Mouse (Mus musculus) heart, adult 10 weeks (tissue): ENCODE measurements around the gene Cops7a. TPM values are rescaled to one million over a fixed set of nuclear protein-coding genes. Genes with fewer than 3 reads are reported as not detected.

ENCODE experiments used
- polyA plus RNA-seq: library from polyadenylated mRNA; stranded (reverse); fragments of 350-450 nt; fragmentation: Illumina TruSeq; extraction: RNeasy Lipid Tissue Mini Kit (QIAGEN cat#74804); gene quantifications from one replicate; pipeline ENCODE4 v1.2.3, GENCODE M21; 2014; ENCODE audit warnings: low read depth, low replicate concordance

Gene Cops7a
- polyA plus RNA-seq, result 103 TPM

GRCm38 (mm10) chr6:124965088-124965719 lies at the start of gene Cops7a:
TSS of gene Cops7a (minus strand) at chr6:124965538.

GRCm38 (mm10) chr6:125009129-125009180 lies 43.6 kb upstream of the Cops7a start, which contains the start of gene Zfp384:
TSS of gene Zfp384 (plus strand) at chr6:125009145.

DNA sequence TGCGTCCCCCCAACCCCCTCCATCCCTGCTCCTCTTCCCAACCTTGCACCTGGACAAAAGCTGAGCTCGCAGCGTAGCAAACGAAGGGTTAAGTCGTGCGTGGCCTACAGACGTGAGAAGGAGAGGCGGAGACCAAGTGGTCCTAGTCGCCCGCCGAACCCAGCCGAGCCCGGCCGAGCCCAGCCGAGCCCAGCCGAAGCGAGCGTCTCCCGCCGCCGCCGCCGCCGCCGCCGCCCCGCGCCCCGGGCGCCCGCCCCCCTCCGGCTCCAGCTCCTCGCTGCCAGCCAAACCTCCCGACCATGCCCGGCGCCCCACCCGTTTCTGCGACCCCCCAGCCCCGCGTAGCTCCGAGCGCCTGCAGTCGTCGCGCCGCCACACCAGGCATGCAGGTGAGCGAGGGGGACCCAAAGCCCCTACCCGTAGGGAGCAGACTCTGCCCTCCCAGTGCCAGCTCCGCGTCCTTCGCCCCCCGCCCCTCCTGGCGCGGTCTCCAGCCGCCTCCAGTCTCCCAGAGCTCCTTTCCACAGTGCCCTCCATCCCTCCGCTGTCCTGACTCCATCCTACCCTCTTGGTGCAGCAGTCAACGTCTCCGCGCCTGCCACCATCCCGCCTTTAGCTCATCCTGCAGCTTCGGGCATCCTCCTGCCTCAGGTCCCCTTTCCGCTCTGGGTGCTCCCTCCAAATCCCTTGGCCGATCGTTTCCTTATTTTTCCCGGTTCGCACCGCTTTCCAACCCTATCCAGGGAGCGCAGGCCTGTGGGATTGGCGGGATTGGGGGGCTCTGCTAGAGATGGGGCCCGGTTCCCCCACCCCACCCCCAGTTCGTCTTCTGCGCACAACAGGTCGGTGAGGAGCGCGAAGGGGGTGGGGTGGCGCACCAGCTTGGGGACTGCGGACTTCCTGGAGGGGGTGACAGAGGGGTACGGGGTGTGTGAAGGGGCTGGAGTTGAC lies 31.5 kb upstream of the Cops7a start, which contains the start of gene Pianp:
Gene Pianp, plus strand, starts transcription at position 144 of the 951 bp plus-strand sequence.

GRCm38 (mm10) chr6:124930754-124931524 lies 34.4 kb downstream of the Cops7a start, which contains the start of gene Mlf2:
TSS of gene Mlf2 (plus strand) at chr6:124931386.

GRCm38 (mm10) chr6:124919695-124920317 lies 45.5 kb downstream of the Cops7a start, which contains the start of gene Ptms:
TSS of gene Ptms (minus strand) at chr6:124920103.

GRCm38 (mm10) chr6:124911533-124912218 lies 53.7 kb downstream of the Cops7a start, which contains the start of gene Lag3:
TSS of gene Lag3 (minus strand) at chr6:124911705.

Other genes with a start within 250 kb of the Cops7a start
- 4.0 TPM for gene Ptpn6, start 226.8 kb downstream of the Cops7a start, polyA plus RNA-seq
- 240 TPM for gene Grcc10, start 224.2 kb downstream of the Cops7a start, polyA plus RNA-seq
- not detected for gene Gm45234, start 209.5 kb downstream of the Cops7a start, polyA plus RNA-seq
- 24.6 TPM for gene Atn1, start 209.0 kb downstream of the Cops7a start, polyA plus RNA-seq
- gene Eno2, start 195.9 kb downstream of the Cops7a start, polyA plus RNA-seq, result 1.6 TPM
- gene Lrrc23, start 185.8 kb downstream of the Cops7a start, polyA plus RNA-seq, result 2.5 TPM
- 3.0 TPM for gene Spsb2, start 156.9 kb downstream of the Cops7a start, polyA plus RNA-seq
- gene Tpi1, start 151.2 kb downstream of the Cops7a start, polyA plus RNA-seq, result 811 TPM
- 65.2 TPM for gene Usp5, start 136.1 kb downstream of the Cops7a start, polyA plus RNA-seq
- 0.58 TPM for gene Cdca3, start 136.0 kb downstream of the Cops7a start, polyA plus RNA-seq
- 11.1 TPM for gene Gnb3, start 125.3 kb downstream of the Cops7a start, polyA plus RNA-seq
- gene P3h3, start 107.8 kb downstream of the Cops7a start, polyA plus RNA-seq, result 17.8 TPM
- 1.1 TPM for gene Gpr162, start 101.6 kb downstream of the Cops7a start, polyA plus RNA-seq
- 0.42 TPM for gene Cd4, start 77.3 kb downstream of the Cops7a start, polyA plus RNA-seq
- gene Lag3, start 53.8 kb downstream of the Cops7a start, polyA plus RNA-seq, result 1.6 TPM
- gene Ptms, start 45.4 kb downstream of the Cops7a start, polyA plus RNA-seq, result 217 TPM
- 190 TPM for gene Mlf2, start 34.2 kb downstream of the Cops7a start, polyA plus RNA-seq
- 0.86 TPM for gene Pianp, start 31.2 kb upstream of the Cops7a start, polyA plus RNA-seq
- 26.3 TPM for gene Zfp384, start 43.6 kb upstream of the Cops7a start, polyA plus RNA-seq
- 36.6 TPM for gene Ing4, start 74.2 kb upstream of the Cops7a start, polyA plus RNA-seq
- 9.2 TPM for gene Acrbp, start 84.2 kb upstream of the Cops7a start, polyA plus RNA-seq
- gene Lpar5, start 102.4 kb upstream of the Cops7a start, polyA plus RNA-seq, result not detected
- gene Chd4, start 130.4 kb upstream of the Cops7a start, polyA plus RNA-seq, result 86.4 TPM
- gene Nop2, start 166.4 kb upstream of the Cops7a start, polyA plus RNA-seq, result 16.6 TPM
- gene Iffo1, start 179.7 kb upstream of the Cops7a start, polyA plus RNA-seq, result 14.3 TPM
- gene Gapdh, start 200.9 kb upstream of the Cops7a start, polyA plus RNA-seq, result 4,016 TPM
- 18.6 TPM for gene Ncapd2, start 226.2 kb upstream of the Cops7a start, polyA plus RNA-seq
- 266 TPM for gene Mrpl51, start 226.3 kb upstream of the Cops7a start, polyA plus RNA-seq